Mouse (Mus musculus): Measurements from ENCODE around the gene Myg1.

DNA sequence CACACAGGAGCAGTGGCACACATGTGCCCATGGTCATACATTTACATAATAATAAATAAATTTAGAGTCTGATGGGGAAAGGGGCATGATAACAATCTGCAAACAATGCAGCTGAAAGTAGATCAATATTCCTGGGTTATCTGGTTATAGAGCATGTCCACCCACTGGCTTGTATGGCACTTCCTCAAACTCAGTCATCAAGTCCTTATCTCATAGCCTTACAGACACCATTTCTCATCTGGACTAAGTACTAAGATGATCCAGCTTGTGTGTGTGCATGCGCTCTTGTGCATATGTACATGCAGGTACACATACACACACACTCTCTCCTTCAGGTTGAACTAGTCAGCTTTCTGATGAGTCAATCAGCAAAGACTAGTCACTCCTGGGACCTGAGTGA is 33.2 kb downstream of the Myg1 start:
- TF ChIP-seq CTCF (IDR thresholded peaks at IDR 0.05; ENCODE audit: low read depth) (no peak), EP300 (IDR thresholded peaks at IDR 0.05; ENCODE audit: low read depth) (no peak)

Data from liver, embryonic 14.5 days (tissue).